Mouse (Mus musculus) testis, adult 2 months (tissue): ENCODE results near the gene Rbm6. TPM values are rescaled to one million over a fixed set of nuclear protein-coding genes. Genes with fewer than 3 reads are reported as not detected.

Experiments
- H3K27ac ChIP-seq: fragments of 200-500 bp; 2 replicates; pipeline ENCODE4 v1.5.1; 2012; ENCODE audit warnings: low read depth, low read length; ENCODE audit not compliant: control insufficient read depth, insufficient read depth
- H3K27me3 ChIP-seq: fragments of 200-500 bp; 2 replicates; pipeline ENCODE4 v1.6.1; 2012; ENCODE audit warnings: mild to moderate bottlenecking, low read length, moderate library complexity; ENCODE audit not compliant: control insufficient read depth, insufficient read depth
- H3K36me3 ChIP-seq: fragments of 200-500 bp; 2 replicates; pipeline ENCODE4 v1.6.1; 2012; ENCODE audit warnings: mild to moderate bottlenecking, low read length; ENCODE audit not compliant: control insufficient read depth, insufficient read depth
- H3K4me1 ChIP-seq: fragments of 200-500 bp; 2 replicates; pipeline ENCODE4 v1.6.1; 2012; ENCODE audit warnings: low read length; ENCODE audit not compliant: control insufficient read depth, insufficient read depth
- H3K4me3 ChIP-seq: fragments of 200-500 bp; 2 replicates; pipeline ENCODE4 v1.5.1; 2012; ENCODE audit warnings: low read depth, mild to moderate bottlenecking, low read length, moderate library complexity, mixed read lengths; ENCODE audit not compliant: control insufficient read depth
- CTCF ChIP-seq: fragments of 200-500 bp; IDR thresholded peaks from 2 replicates; pipeline ENCODE4 v1.5.1; 2012; ENCODE audit warnings: low read depth, mild to moderate bottlenecking, inconsistent platforms, low read length, moderate library complexity; ENCODE audit not compliant: control insufficient read depth, insufficient read depth, insufficient replicate concordance
- POLR2A ChIP-seq: fragments of 200-500 bp; IDR thresholded peaks from 2 replicates; pipeline ENCODE4 v1.6.1; 2012; ENCODE audit warnings: low read depth, mild to moderate bottlenecking, inconsistent platforms, low read length, moderate library complexity; ENCODE audit not compliant: control insufficient read depth
- polyA plus RNA-seq: library from polyadenylated mRNA; depleted of rRNA; stranded (reverse); fragments of >200 nt; gene quantifications from 2 replicates; pipeline ENCODE4 v1.2.3, GENCODE M21; 2012

Gene Rbm6
- polyA plus RNA-seq, 1 experiment = 28.1 TPM

- no peak overlapping the region for H3K4me3 ChIP-seq
- H3K27me3 ChIP-seq = no peaks in the 10 kb centered on the region
- no peaks in the 10 kb centered on the region for H3K4me1 ChIP-seq
- H3K36me3 ChIP-seq = no peaks in the 10 kb centered on the region
- TF ChIP-seq POLR2A (no peak), CTCF (no peak)
- no peak overlapping the region for H3K27ac ChIP-seq
Measured at GRCm38 (mm10) chr9:107880411-107880810, 7.4 kb upstream of the Rbm6 start.

- peak; percentile 79 for TF ChIP-seq POLR2A
- no peak; the same call in 1 of the 2 replicates for TF ChIP-seq CTCF
- H3K27ac ChIP-seq = peak overlapping the region; percentile 99
- no peaks in the 10 kb centered on the region; the same call in 1 of the 2 replicates for H3K4me1 ChIP-seq
- H3K4me3 ChIP-seq = peak overlapping the region; percentile 95
- H3K27me3 ChIP-seq = no peaks in the 10 kb centered on the region
- H3K36me3 ChIP-seq = no peaks in the 10 kb centered on the region
Measured at GRCm38 (mm10) chr9:107872350-107873098, 513 bp downstream of the Rbm6 start.

GRCm38 (mm10) chr9:107866081-107866480 is 7.0 kb downstream of the Rbm6 start:
- Histone ChIP-seq H3K36me3 (no peaks in the 10 kb centered on the region), H3K27me3 (no peaks in the 10 kb centered on the region), H3K4me3 (no peak overlapping the region), H3K27ac (no peak overlapping the region), H3K4me1 (no peaks in the 10 kb centered on the region; the same call in 1 of the 2 replicates)
- no peak for TF ChIP-seq POLR2A
- no peak for TF ChIP-seq CTCF

- no peaks in the 10 kb centered on the region for H3K4me1 ChIP-seq
- no peaks in the 10 kb centered on the region for H3K36me3 ChIP-seq
- H3K4me3 ChIP-seq = no peak overlapping the region
- H3K27me3 ChIP-seq = no peaks in the 10 kb centered on the region
- TF ChIP-seq POLR2A (no peak), CTCF (no peak)
- no peak overlapping the region for H3K27ac ChIP-seq
Measured at GRCm38 (mm10) chr9:107864493-107864892, 8.5 kb downstream of the Rbm6 start.

GRCm38 (mm10) chr9:107858343-107858742 is 14.7 kb downstream of the Rbm6 start:
- Histone ChIP-seq H3K27ac (no peak overlapping the region), H3K4me3 (no peak overlapping the region), H3K27me3 (no peaks in the 10 kb centered on the region), H3K36me3 (no peaks in the 10 kb centered on the region), H3K4me1 (no peaks in the 10 kb centered on the region)
- TF ChIP-seq CTCF (no peak), POLR2A (no peak)

GRCm38 (mm10) chr9:107848922-107849321 is 24.1 kb downstream of the Rbm6 start:
- H3K27me3 ChIP-seq = no peaks in the 10 kb centered on the region
- H3K4me3 ChIP-seq = no peak overlapping the region
- H3K27ac ChIP-seq = no peak overlapping the region
- no peaks in the 10 kb centered on the region for H3K4me1 ChIP-seq
- TF ChIP-seq POLR2A (no peak), CTCF (no peak)
- H3K36me3 ChIP-seq = no peaks in the 10 kb centered on the region

GRCm38 (mm10) chr9:107842709-107843108 is 30.3 kb downstream of the Rbm6 start:
- no peak overlapping the region for H3K27ac ChIP-seq
- no peaks in the 10 kb centered on the region for H3K4me1 ChIP-seq
- no peaks in the 10 kb centered on the region for H3K27me3 ChIP-seq
- no peak overlapping the region for H3K4me3 ChIP-seq
- TF ChIP-seq POLR2A (no peak), CTCF (no peak)
- no peaks in the 10 kb centered on the region; the same call in 1 of the 2 replicates for H3K36me3 ChIP-seq

- H3K4me1 ChIP-seq = no peaks in the 10 kb centered on the region
- H3K27me3 ChIP-seq = no peaks in the 10 kb centered on the region
- no peak for TF ChIP-seq POLR2A
- no peak for TF ChIP-seq CTCF
- no peak overlapping the region for H3K27ac ChIP-seq
- no peaks in the 10 kb centered on the region; the same call in 1 of the 2 replicates for H3K36me3 ChIP-seq
- no peak overlapping the region for H3K4me3 ChIP-seq
Measured at GRCm38 (mm10) chr9:107838869-107839268, 34.2 kb downstream of the Rbm6 start.
